Mouse (Mus musculus): ENCODE data around the gene Mavs. TPM values are rescaled to one million over a fixed set of nuclear protein-coding genes. Genes with fewer than 3 reads are reported as not detected.

Gene Mavs
- total RNA-seq, 2 experiments from 2014 or later, result 32.8 to 43.2 TPM

DNA sequence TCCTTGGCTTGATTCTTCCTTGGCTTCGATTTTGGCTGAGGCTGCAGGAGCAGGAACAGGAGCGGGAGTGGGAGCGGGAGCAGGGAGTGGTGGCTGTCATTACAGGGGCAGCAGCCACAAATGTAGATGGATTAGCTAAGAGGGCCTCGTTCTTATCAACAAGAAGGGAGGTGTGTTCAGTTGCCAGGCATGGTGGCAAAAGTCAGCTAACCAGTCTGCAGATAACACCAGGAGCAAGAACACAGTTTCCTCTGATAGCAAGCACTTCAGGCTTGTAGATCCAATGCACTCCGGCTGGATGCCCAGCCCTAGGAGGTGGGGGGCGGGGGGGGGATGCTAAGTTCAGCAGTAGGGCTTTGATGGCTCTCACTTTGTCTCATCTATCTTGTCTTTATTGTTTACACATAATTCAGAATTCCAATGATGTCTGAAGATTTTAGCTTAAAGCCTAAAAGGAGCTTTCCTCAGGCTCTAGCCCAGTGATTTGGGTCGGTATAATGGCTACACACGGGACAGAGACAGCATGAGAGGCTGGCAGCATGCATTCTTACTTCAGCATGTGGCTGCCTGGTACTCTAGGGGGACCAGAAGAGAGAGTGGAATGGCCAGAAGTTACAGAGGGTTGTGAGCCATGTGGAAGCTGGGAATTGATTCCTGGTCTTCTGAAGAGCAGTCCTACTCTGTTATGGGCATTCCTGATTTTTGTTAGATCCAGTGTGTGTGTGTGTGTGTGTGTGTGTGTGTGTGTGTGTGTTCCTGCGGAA, 26.9 kb downstream of the Mavs start:
- no peak for DNase-seq

- no peak for DNase-seq
These were observed 27.8 kb downstream of the Mavs start for GRCm38 (mm10) chr2:131261481-131262212.

DNA sequence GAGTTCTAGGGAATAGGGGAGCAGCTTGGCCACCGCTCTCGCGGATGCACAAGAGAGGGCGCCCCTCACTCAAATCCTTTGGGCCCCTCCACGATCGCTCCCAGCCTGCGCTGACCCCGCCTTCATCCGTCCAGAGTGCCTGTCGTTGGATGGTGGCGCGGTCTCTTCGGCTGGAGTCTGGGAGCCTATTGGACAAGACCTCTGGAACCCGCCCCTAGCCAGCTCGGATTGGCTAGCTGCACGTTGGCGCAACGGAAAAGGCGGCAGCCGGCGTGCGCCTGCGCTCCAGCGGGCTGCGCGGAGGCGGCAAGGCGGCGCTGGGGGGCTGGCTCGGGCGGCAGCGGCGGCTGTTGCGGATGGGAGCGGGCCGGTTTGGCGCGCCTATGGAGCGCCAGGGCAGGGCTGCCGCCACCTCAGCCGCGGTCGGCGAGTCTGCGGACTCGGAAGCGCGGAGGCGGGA, 28.4 kb downstream of the Mavs start, which contains the start of gene Pank2:
Gene Pank2, plus strand, starts transcription at position 283 of the 460 bp plus-strand sequence.
- peak; percentile 98 for DNase-seq

GRCm38 (mm10) chr2:131262680-131263670, 29.1 kb downstream of the Mavs start:
- DNase-seq, result peak; percentile 9 to 81

- DNase-seq, result no peak
These were observed 30.2 kb downstream of the Mavs start for GRCm38 (mm10) chr2:131264027-131264426.

- DNase-seq, result peak; percentile 16 to 29
These were observed 31.2 kb downstream of the Mavs start for GRCm38 (mm10) chr2:131265056-131265455.

DNA sequence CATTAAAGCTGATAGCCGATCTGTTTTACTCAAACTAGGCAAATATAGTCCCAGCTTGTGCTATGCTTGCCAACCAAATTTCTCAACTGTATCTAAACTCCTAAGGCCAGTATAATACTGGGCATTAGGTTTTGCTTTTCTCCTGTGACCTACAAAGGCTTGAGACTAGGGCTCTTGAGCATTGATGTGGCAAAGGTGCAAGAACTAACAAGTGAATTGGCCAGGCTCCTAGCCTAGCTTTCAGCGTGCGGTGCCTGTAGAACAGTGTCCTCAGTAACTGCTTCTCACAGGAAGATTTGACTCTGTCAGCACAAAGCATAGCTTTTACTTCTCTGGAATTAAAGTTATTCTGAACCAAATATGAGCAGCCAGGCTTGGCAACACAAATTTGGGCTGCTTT, 41.6 kb downstream of the Mavs start:
- no peak for DNase-seq

DNA sequence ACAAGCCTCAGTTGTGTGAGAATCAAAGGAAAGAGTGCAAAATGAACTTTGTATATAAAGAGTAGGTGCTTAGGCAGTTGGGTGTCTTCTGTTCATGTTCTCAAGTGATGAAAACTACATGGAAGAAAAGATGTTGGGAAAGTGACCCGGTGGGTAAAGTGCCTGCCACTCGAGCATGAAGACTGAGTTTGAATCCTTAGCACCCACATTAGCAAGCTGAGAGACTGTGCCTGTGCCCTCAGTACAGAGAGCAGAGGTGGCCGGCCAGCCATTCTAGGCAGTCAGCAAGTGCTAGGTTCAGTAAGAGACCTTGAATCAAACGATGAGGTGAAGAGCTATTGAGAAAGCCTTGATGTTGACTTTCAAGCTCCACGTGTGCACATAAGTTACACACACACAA, 42.9 kb downstream of the Mavs start:
- no peak for DNase-seq

DNA sequence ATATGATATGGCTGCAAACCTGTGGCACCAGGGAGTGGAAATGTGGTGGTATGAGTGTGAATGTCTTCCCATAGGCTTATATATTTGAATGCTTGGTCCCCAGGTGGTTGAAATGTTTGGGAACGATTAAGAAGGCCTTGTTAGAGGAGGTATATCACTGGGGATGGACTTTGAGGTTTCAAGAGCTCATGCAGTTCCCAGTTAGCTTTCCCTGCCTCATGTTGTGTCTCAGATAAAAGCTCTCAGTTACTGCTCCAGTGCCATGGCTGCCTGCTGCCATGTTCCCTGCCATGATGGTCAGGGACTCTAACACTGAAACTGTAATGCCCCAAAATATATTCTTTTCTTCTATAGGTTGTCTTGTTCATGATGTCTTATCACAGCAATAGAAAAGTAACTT, 47.7 kb downstream of the Mavs start:
- DNase-seq, result no peak

DNA sequence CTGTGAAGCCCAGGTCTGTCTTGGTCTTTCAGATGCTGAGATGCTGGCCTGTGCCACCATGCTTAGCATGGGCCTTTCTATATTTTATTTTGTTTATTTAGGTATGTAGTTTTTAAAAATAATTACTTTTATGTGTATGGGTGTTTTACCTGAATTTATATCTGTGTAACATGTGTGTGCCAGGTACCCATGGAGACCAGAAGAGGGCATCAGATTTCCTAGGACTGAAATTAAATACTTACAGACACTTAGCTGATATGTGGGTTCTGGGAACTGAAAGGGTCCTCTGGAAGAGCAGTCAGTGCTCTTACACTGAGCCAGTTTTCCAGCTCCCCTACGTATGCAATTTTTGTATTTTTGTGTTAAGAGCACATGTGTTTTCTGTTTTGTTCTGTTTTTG, 52.4 kb downstream of the Mavs start:
- DNase-seq, result no peak

- DNase-seq, result no peak
These were observed 56.8 kb downstream of the Mavs start for GRCm38 (mm10) chr2:131290669-131291068.

DNA sequence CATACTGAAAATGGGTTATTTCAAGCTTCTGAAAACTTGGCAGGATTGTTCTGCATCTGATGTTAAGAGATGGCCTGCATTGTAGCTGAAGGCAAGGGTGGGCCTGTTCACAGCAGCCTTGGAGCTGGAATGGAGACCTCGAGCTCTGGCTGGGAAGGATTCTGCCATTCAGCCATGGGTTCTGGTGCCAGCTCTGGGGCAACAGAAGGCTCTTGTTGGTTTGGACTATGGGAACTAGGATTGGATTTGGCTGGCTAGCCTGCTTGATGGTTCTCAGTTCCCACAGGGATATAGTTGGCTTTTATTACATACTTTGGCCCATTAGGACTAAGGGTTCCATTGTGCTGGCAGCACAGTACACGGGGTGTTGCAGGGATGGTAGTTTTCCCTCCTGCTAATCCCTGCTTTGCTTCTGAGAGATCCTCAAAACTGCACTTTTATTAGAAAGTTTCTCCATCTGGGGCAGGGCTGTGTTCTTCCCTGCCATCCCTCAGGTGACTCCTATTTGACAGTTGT, 62.9 kb downstream of the Mavs start:
- DNase-seq, result no peak

Small RNAs within 50 kb of the gene (microRNA-seq; reads per million reads assigned to microRNA genes)
- 21.1 reads per million, percentile 34 among the genes with 10 or more reads in this experiment for gene Mir103-2

Other genes starting within 250 kb of the Mavs start
- gene Gfra4, start 191.0 kb upstream of the Mavs start, total RNA-seq (2021), result 1 to 10 TPM; 4.1 to 4.6 TPM
- gene Adam33, start 170.2 kb upstream of the Mavs start, total RNA-seq (2021), result 1 to 10 TPM; 2.4 to 3.8 TPM
- 1 to 10 TPM; 4.2 to 4.7 TPM for gene Siglec1, start 147.3 kb upstream of the Mavs start, total RNA-seq (2021)
- 10 to 100 TPM in 1 of 2 experiments, 1 to 10 TPM in 1; 7.7 to 12.3 TPM for gene Hspa12b, start 106.8 kb upstream of the Mavs start, total RNA-seq (2021)
- gene Gm11037, start 100.6 kb upstream of the Mavs start, total RNA-seq (2021), result not detected
- gene 1700037H04Rik, start 74.0 kb upstream of the Mavs start, total RNA-seq (2021), result 100 to 1,000 TPM in 1 of 2 experiments, 10 to 100 TPM in 1; 83.7 to 125 TPM
- 10 to 100 TPM; 60.0 to 68.2 TPM for gene Cenpb, start 54.0 kb upstream of the Mavs start, total RNA-seq (2021)
- gene Cdc25b, start 47.1 kb upstream of the Mavs start, total RNA-seq (2021), result 1 to 10 TPM; 5.5 to 5.7 TPM
- 1 to 10 TPM; 4.9 to 6.1 TPM for gene Spef1, start 46.8 kb upstream of the Mavs start, total RNA-seq (2021)
- 10 to 100 TPM; 14.0 to 21.1 TPM for gene Ap5s1, start 27.0 kb upstream of the Mavs start, total RNA-seq (2021)
- 10 to 100 TPM; 46.6 to 58.6 TPM for gene Pank2, start 28.4 kb downstream of the Mavs start, total RNA-seq (2021)
- gene Rnf24, start 118.8 kb downstream of the Mavs start, total RNA-seq (2021), result 1 to 10 TPM; 7.1 to 9.4 TPM